8 mouse cellular contexts compared by ENCODE assay signal in genomic region chr12:112737081-112737480, GRCm38 (mm10).
"Had no signal": no experiment of that assay in that cellular context is flagged by ENCODE, and none has a peak within 500 bp of the region (broad histone marks: within the 10 kb centered on the region; RNA-seq: fewer than 3 reads in every experiment).

No protein-coding gene starts in this region.

- H3K27ac ChIP-seq: kidney, embryonic 15.5 days; liver, embryonic 13.5 days; stomach, embryonic 15.5 days had no signal

- H3K4me3 ChIP-seq: kidney, embryonic 15.5 days; liver, embryonic 13.5 days; stomach, embryonic 15.5 days had no signal

- H3K27me3 ChIP-seq: kidney, embryonic 15.5 days; liver, embryonic 13.5 days; stomach, embryonic 15.5 days had no signal

- DNase-seq: liver, embryonic 13.5 days; lung, adult 2 months; lung, postnatal 14 days; right cerebral cortex, postnatal 25 days; spleen, adult 18-20 months; thymus, postnatal 25 days had no signal

- H3K4me1 ChIP-seq: kidney, embryonic 15.5 days; liver, embryonic 13.5 days; stomach, embryonic 15.5 days had no signal
